Mouse (Mus musculus): ENCODE data around the gene Grik2. TPM values are rescaled to one million over a fixed set of nuclear protein-coding genes. Genes with fewer than 3 reads are reported as not detected.

Gene Grik2
- polyA plus RNA-seq, 1 experiment, result 0.19 TPM

GRCm38 (mm10) chr10:49149714-49150113 lies 638.9 kb downstream of the Grik2 start:
- Histone ChIP-seq H3ac (ENCODE audit: control insufficient read depth, insufficient read length) (no peak overlapping the region), H3K27me3 (ENCODE audit: control insufficient read depth, insufficient read depth, insufficient read length) (no peaks in the 10 kb centered on the region), H3K4me3 (no peak overlapping the region), H3K79me2 (ENCODE audit: control insufficient read depth, insufficient read depth) (no peaks in the 10 kb centered on the region), H3K4me2 (ENCODE audit: low read depth) (no peak overlapping the region), H3K36me3 (ENCODE audit: control insufficient read depth, insufficient read depth) (no peaks in the 10 kb centered on the region)
- TF ChIP-seq POLR2AphosphoS2 (IDR thresholded peaks at IDR 0.05; ENCODE audit: insufficient read length, low read depth), result no peak
- no peak for TF ChIP-seq TCF12 (IDR thresholded peaks at IDR 0.05; ENCODE audit: insufficient read depth, poor library complexity, severe bottlenecking)
- no peak for TF ChIP-seq POLR2A (IDR thresholded peaks at IDR 0.05; ENCODE audit: insufficient read length, low read depth)
- TF ChIP-seq CEBPB (IDR thresholded peaks at IDR 0.05; ENCODE audit: insufficient read depth, poor library complexity, severe bottlenecking), result no peak
- no peak for TF ChIP-seq MAX (IDR thresholded peaks at IDR 0.05; ENCODE audit: low read depth)
- no peak for TF ChIP-seq E2F4 (IDR thresholded peaks at IDR 0.05; ENCODE audit: insufficient read depth)

GRCm38 (mm10) chr10:49142658-49143057 lies 645.9 kb downstream of the Grik2 start:
- no peaks in the 10 kb centered on the region for H3K27me3 ChIP-seq (ENCODE audit: control insufficient read depth, insufficient read depth, insufficient read length)
- H3K79me2 ChIP-seq (ENCODE audit: control insufficient read depth, insufficient read depth), result no peaks in the 10 kb centered on the region
- no peak overlapping the region for H3K4me2 ChIP-seq (ENCODE audit: low read depth)
- no peak overlapping the region for H3ac ChIP-seq (ENCODE audit: control insufficient read depth, insufficient read length)
- TF ChIP-seq USF1 (IDR thresholded peaks at IDR 0.05; ENCODE audit: low read depth) (no peak), E2F4 (IDR thresholded peaks at IDR 0.05; ENCODE audit: insufficient read depth) (no peak), SRF (IDR thresholded peaks at IDR 0.05; ENCODE audit: control insufficient read depth, insufficient read length, low read depth) (no peak), MAX (IDR thresholded peaks at IDR 0.05; ENCODE audit: low read depth) (no peak), TCF3 (IDR thresholded peaks at IDR 0.05; ENCODE audit: insufficient read length, low read depth) (no peak), POLR2A (IDR thresholded peaks at IDR 0.05; ENCODE audit: insufficient read length, low read depth) (no peak), MYOD1 (IDR thresholded peaks at IDR 0.05; ENCODE audit: control insufficient read depth in 1 of 3, insufficient read length in 2 of 3, low read depth in 2 of 3) (no peak), TCF12 (IDR thresholded peaks at IDR 0.05; ENCODE audit: insufficient read depth, poor library complexity, severe bottlenecking) (no peak), REST (IDR thresholded peaks at IDR 0.05; ENCODE audit: insufficient read depth, insufficient read length) (no peak)
- no peak overlapping the region for H3K4me3 ChIP-seq
- H3K36me3 ChIP-seq (ENCODE audit: control insufficient read depth, insufficient read depth), result no peaks in the 10 kb centered on the region

DNA sequence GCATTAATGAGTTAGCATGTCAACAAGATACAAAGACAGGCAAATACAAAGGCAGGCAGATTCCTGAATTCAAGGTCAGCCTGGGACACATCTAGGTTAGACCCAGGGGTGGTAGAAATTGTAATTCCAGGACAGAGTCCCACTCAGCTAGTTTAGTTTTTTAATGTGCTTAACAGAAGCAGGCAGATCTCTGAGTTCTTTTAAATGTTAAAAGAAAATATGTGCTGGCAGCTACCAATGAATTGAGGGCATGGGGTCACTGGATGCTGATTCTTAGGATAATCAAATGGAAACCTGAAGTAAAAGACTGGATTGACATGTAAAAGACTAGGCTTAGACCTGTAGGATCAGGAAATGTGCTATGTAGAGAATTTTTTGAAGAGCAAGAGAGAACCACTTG lies 651.8 kb downstream of the Grik2 start:
- H3K4me3 ChIP-seq, result no peak overlapping the region
- H3K27me3 ChIP-seq (ENCODE audit: control insufficient read depth, insufficient read depth, insufficient read length), result no peaks in the 10 kb centered on the region
- H3ac ChIP-seq (ENCODE audit: control insufficient read depth, insufficient read length), result no peak overlapping the region
- H3K36me3 ChIP-seq (ENCODE audit: control insufficient read depth, insufficient read depth), result no peaks in the 10 kb centered on the region
- no peak for TF ChIP-seq POLR2AphosphoS2 (IDR thresholded peaks at IDR 0.05; ENCODE audit: insufficient read length, low read depth)
- no peak for TF ChIP-seq MYOD1 (IDR thresholded peaks at IDR 0.05; ENCODE audit: control insufficient read depth in 1 of 3, insufficient read length in 2 of 3, low read depth in 2 of 3)
- TF ChIP-seq E2F4 (IDR thresholded peaks at IDR 0.05; ENCODE audit: insufficient read depth), result no peak
- TF ChIP-seq SRF (IDR thresholded peaks at IDR 0.05; ENCODE audit: control insufficient read depth, insufficient read length, low read depth), result no peak
- TF ChIP-seq TCF3 (IDR thresholded peaks at IDR 0.05; ENCODE audit: insufficient read length, low read depth), result no peak
- TF ChIP-seq CEBPB (IDR thresholded peaks at IDR 0.05; ENCODE audit: insufficient read depth, poor library complexity, severe bottlenecking), result no peak
- TF ChIP-seq MAX (IDR thresholded peaks at IDR 0.05; ENCODE audit: low read depth), result no peak
- TF ChIP-seq POLR2A (IDR thresholded peaks at IDR 0.05; ENCODE audit: insufficient read length, low read depth), result no peak
- no peak for TF ChIP-seq USF1 (IDR thresholded peaks at IDR 0.05; ENCODE audit: low read depth)
- TF ChIP-seq TCF12 (IDR thresholded peaks at IDR 0.05; ENCODE audit: insufficient read depth, poor library complexity, severe bottlenecking), result no peak
- no peak for TF ChIP-seq MYOG (IDR thresholded peaks at IDR 0.05; ENCODE audit: control insufficient read depth in 1 of 3, insufficient read depth in 1 of 3, insufficient read length in 2 of 3, low read depth in 2 of 3)
- no peak for TF ChIP-seq REST (IDR thresholded peaks at IDR 0.05; ENCODE audit: insufficient read depth, insufficient read length)
- no peak overlapping the region for H3K4me2 ChIP-seq (ENCODE audit: low read depth)
- H3K79me2 ChIP-seq (ENCODE audit: control insufficient read depth, insufficient read depth), result no peaks in the 10 kb centered on the region

GRCm38 (mm10) chr10:49131311-49131710 lies 657.3 kb downstream of the Grik2 start:
- Histone ChIP-seq H3ac (ENCODE audit: control insufficient read depth, insufficient read length) (no peak overlapping the region), H3K27me3 (ENCODE audit: control insufficient read depth, insufficient read depth, insufficient read length) (no peaks in the 10 kb centered on the region), H3K79me2 (ENCODE audit: control insufficient read depth, insufficient read depth) (no peaks in the 10 kb centered on the region), H3K36me3 (ENCODE audit: control insufficient read depth, insufficient read depth) (no peaks in the 10 kb centered on the region), H3K4me2 (ENCODE audit: low read depth) (no peak overlapping the region), H3K4me3 (no peak overlapping the region)
- TF ChIP-seq SRF (IDR thresholded peaks at IDR 0.05; ENCODE audit: control insufficient read depth, insufficient read length, low read depth) (no peak), POLR2A (IDR thresholded peaks at IDR 0.05; ENCODE audit: insufficient read length, low read depth) (no peak), TCF3 (IDR thresholded peaks at IDR 0.05; ENCODE audit: insufficient read length, low read depth) (no peak), MYOD1 (IDR thresholded peaks at IDR 0.05; ENCODE audit: control insufficient read depth in 1 of 3, insufficient read length in 2 of 3, low read depth in 2 of 3) (no peak), TCF12 (IDR thresholded peaks at IDR 0.05; ENCODE audit: insufficient read depth, poor library complexity, severe bottlenecking) (no peak), E2F4 (IDR thresholded peaks at IDR 0.05; ENCODE audit: insufficient read depth) (no peak), MYOG (IDR thresholded peaks at IDR 0.05; ENCODE audit: control insufficient read depth in 1 of 3, insufficient read depth in 1 of 3, insufficient read length in 2 of 3, low read depth in 2 of 3) (no peak), POLR2AphosphoS2 (IDR thresholded peaks at IDR 0.05; ENCODE audit: insufficient read length, low read depth) (no peak), CEBPB (IDR thresholded peaks at IDR 0.05; ENCODE audit: insufficient read depth, poor library complexity, severe bottlenecking) (no peak), REST (IDR thresholded peaks at IDR 0.05; ENCODE audit: insufficient read depth, insufficient read length) (no peak), USF1 (IDR thresholded peaks at IDR 0.05; ENCODE audit: low read depth) (no peak), MAX (IDR thresholded peaks at IDR 0.05; ENCODE audit: low read depth) (no peak)

GRCm38 (mm10) chr10:49050339-49050738 lies 738.2 kb downstream of the Grik2 start:
- peak overlapping the region; percentile 67 for H3K4me2 ChIP-seq (ENCODE audit: low read depth)
- H3ac ChIP-seq (ENCODE audit: control insufficient read depth, insufficient read length), result no peak overlapping the region
- H3K4me3 ChIP-seq, result no peak overlapping the region
- no peaks in the 10 kb centered on the region for H3K79me2 ChIP-seq (ENCODE audit: control insufficient read depth, insufficient read depth)
- no peaks in the 10 kb centered on the region for H3K27me3 ChIP-seq (ENCODE audit: control insufficient read depth, insufficient read depth, insufficient read length)
- no peaks in the 10 kb centered on the region for H3K36me3 ChIP-seq (ENCODE audit: control insufficient read depth, insufficient read depth)
- TF ChIP-seq CEBPB (IDR thresholded peaks at IDR 0.05; ENCODE audit: insufficient read depth, poor library complexity, severe bottlenecking) (0 out of 2 replicates have a peak, but pooled peaks have one; percentile 20), MYOG (IDR thresholded peaks at IDR 0.05; ENCODE audit: control insufficient read depth in 1 of 3, insufficient read depth in 1 of 3, insufficient read length in 2 of 3, low read depth in 2 of 3) (no peak), TCF12 (IDR thresholded peaks at IDR 0.05; ENCODE audit: insufficient read depth, poor library complexity, severe bottlenecking) (no peak), POLR2A (IDR thresholded peaks at IDR 0.05; ENCODE audit: insufficient read length, low read depth) (no peak), E2F4 (IDR thresholded peaks at IDR 0.05; ENCODE audit: insufficient read depth) (no peak)
